Mouse (Mus musculus): ENCODE measurements around the gene Nobox. TPM values are rescaled to one million over a fixed set of nuclear protein-coding genes. Genes with fewer than 3 reads are reported as not detected.
A peak's percentile ranks its signal among the peaks of the same experiment; 100 is the strongest.

The Nobox gene
- polyA plus RNA-seq (2012; rRNA removed): 0.16 and 0.17 TPM in 2 replicates

DNA sequence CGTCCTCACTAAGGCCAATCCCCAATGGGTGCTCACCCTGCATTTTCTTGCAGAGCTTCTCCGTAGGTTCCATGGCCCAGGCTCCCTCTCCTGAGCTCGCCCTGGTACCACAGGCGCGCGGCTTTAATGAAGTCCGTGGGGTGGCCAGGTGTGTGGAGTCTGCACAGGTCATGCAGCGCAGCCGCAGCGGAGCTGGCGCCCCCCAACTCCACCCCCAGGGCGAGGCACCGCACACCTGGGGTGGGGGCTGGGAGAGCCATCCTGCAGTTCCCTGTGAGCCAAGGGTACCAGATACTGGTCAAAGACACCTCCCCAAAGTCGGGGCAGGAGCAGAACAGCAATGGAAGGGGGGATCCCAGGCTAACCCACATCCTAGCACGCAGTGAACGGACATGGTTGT, at the start of gene Nobox:
TSS of gene Nobox (minus strand) at position 101 of the 400 bp plus-strand sequence.
- peak within 1 kb of the TSS; percentile 25 for H3K4me3 ChIP-seq (ENCODE audit: control insufficient read depth, low read depth, low read length)
- no peaks in the 10 kb centered on the region for H3K36me3 ChIP-seq (ENCODE audit: control insufficient read depth, insufficient read depth, low read length)
- no peak within 1 kb of the TSS for H3K27ac ChIP-seq (ENCODE audit: control insufficient read depth, insufficient read depth, low read depth, low read length)
- no peak for TF ChIP-seq CTCF (IDR thresholded peaks at IDR 0.05; ENCODE audit: control insufficient read depth, insufficient read depth, insufficient replicate concordance, low read depth, low read length)
- TF ChIP-seq POLR2A (IDR thresholded peaks at IDR 0.05; ENCODE audit: control insufficient read depth, low read depth, low read length): no peak
- peaks cover 8% of the 10 kb centered on the region for H3K4me1 ChIP-seq (ENCODE audit: control insufficient read depth, insufficient read depth, low read length)
- H3K27me3 ChIP-seq (ENCODE audit: control insufficient read depth, insufficient read depth, low read length): no peaks in the 10 kb centered on the region

- no peaks in the 10 kb centered on the region for H3K36me3 ChIP-seq (ENCODE audit: control insufficient read depth, insufficient read depth, low read length)
These were observed 45.3 kb upstream of the Nobox start for GRCm38 (mm10) chr6:43354562-43355241.

DNA sequence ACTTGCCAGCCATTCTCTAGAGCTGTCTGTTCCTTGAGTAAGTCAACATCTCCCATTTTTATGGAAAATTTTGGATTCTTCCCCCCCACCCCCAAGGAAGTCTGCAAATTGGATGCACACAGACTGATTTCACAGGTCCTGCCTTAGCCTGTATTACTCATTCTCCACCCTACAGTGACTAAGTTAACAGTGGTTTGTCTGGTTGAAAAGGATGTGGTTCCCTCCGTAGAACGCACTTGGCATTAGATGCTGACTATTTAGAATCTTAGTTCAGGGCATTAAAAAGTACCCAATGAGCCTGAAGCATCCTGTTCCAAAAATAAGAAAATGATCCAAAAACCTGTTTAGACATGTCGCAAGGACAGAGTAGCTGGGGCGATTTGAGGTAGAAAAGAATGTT, 44.1 kb upstream of the Nobox start:
- H3K4me1 ChIP-seq (ENCODE audit: control insufficient read depth, insufficient read depth, low read length): no peaks in the 10 kb centered on the region
- TF ChIP-seq POLR2A (IDR thresholded peaks at IDR 0.05; ENCODE audit: control insufficient read depth, low read depth, low read length) (no peak), CTCF (IDR thresholded peaks at IDR 0.05; ENCODE audit: control insufficient read depth, insufficient read depth, insufficient replicate concordance, low read depth, low read length) (no peak)
- no peaks in the 10 kb centered on the region for H3K36me3 ChIP-seq (ENCODE audit: control insufficient read depth, insufficient read depth, low read length)
- no peak overlapping the region for H3K27ac ChIP-seq (ENCODE audit: control insufficient read depth, insufficient read depth, low read depth, low read length)
- H3K4me3 ChIP-seq (ENCODE audit: control insufficient read depth, low read depth, low read length): no peak overlapping the region
- no peaks in the 10 kb centered on the region for H3K27me3 ChIP-seq (ENCODE audit: control insufficient read depth, insufficient read depth, low read length)

More at GRCm38 (mm10) chr6:43354562-43355241, 45.3 kb upstream of the Nobox start:
- Histone ChIP-seq H3K27ac (ENCODE audit: control insufficient read depth, insufficient read depth, low read depth, low read length) (no peak overlapping the region), H3K4me1 (ENCODE audit: control insufficient read depth, insufficient read depth, low read length) (no peaks in the 10 kb centered on the region), H3K4me3 (ENCODE audit: control insufficient read depth, low read depth, low read length) (no peak overlapping the region), H3K27me3 (ENCODE audit: control insufficient read depth, insufficient read depth, low read length) (no peaks in the 10 kb centered on the region)
- no peak for TF ChIP-seq CTCF (IDR thresholded peaks at IDR 0.05; ENCODE audit: control insufficient read depth, insufficient read depth, insufficient replicate concordance, low read depth, low read length)
- TF ChIP-seq POLR2A (IDR thresholded peaks at IDR 0.05; ENCODE audit: control insufficient read depth, low read depth, low read length): no peak

DNA sequence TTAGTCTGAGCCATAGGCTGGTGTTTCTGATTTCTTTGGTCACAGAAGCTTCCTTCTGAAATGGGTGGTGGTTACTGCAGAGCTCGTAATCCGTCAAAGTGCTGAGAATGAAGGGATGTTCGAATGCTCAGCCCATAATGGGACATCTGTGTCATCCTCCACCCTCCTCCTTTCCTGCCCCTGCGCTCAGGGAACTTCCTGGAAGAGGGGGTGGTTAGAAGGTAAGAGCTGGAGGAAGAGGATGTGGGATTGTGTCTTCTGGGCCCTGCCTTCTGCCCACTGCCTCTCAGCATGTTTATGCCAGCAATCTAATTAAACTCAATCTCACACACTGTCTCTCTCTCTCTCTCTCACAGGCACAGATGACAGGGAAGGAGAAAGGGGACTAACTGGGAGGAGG, 39.7 kb upstream of the Nobox start:
- Histone ChIP-seq H3K27me3 (ENCODE audit: control insufficient read depth, insufficient read depth, low read length) (no peaks in the 10 kb centered on the region), H3K27ac (ENCODE audit: control insufficient read depth, insufficient read depth, low read depth, low read length) (no peak overlapping the region), H3K4me3 (ENCODE audit: control insufficient read depth, low read depth, low read length) (no peak overlapping the region), H3K36me3 (ENCODE audit: control insufficient read depth, insufficient read depth, low read length) (no peaks in the 10 kb centered on the region), H3K4me1 (ENCODE audit: control insufficient read depth, insufficient read depth, low read length) (no peaks in the 10 kb centered on the region)
- no peak for TF ChIP-seq POLR2A (IDR thresholded peaks at IDR 0.05; ENCODE audit: control insufficient read depth, low read depth, low read length)
- TF ChIP-seq CTCF (IDR thresholded peaks at IDR 0.05; ENCODE audit: control insufficient read depth, insufficient read depth, insufficient replicate concordance, low read depth, low read length): no peak

DNA sequence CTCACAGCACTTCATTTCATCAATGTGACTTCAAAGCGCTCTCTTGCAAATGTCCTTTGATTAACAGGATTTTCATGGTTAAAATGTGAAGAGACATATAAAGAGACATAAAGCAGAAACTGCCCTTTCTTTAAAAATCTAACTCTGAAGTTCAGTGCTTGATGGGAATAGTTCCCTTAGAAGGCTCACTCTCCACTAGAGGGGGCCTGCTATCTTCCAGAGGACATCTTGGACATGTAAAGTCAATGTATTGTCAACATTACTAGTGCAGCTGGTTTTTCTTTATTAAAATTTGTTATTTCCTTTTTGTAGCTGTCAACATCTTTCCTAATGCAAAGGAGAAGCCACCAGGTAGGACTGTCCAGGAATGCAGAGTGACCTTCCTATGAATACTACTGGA, 38.3 kb upstream of the Nobox start:
- Histone ChIP-seq H3K4me1 (ENCODE audit: control insufficient read depth, insufficient read depth, low read length) (no peaks in the 10 kb centered on the region), H3K36me3 (ENCODE audit: control insufficient read depth, insufficient read depth, low read length) (no peaks in the 10 kb centered on the region), H3K4me3 (ENCODE audit: control insufficient read depth, low read depth, low read length) (no peak overlapping the region), H3K27me3 (ENCODE audit: control insufficient read depth, insufficient read depth, low read length) (no peaks in the 10 kb centered on the region), H3K27ac (ENCODE audit: control insufficient read depth, insufficient read depth, low read depth, low read length) (no peak overlapping the region)
- TF ChIP-seq CTCF (IDR thresholded peaks at IDR 0.05; ENCODE audit: control insufficient read depth, insufficient read depth, insufficient replicate concordance, low read depth, low read length): no peak
- no peak for TF ChIP-seq POLR2A (IDR thresholded peaks at IDR 0.05; ENCODE audit: control insufficient read depth, low read depth, low read length)

DNA sequence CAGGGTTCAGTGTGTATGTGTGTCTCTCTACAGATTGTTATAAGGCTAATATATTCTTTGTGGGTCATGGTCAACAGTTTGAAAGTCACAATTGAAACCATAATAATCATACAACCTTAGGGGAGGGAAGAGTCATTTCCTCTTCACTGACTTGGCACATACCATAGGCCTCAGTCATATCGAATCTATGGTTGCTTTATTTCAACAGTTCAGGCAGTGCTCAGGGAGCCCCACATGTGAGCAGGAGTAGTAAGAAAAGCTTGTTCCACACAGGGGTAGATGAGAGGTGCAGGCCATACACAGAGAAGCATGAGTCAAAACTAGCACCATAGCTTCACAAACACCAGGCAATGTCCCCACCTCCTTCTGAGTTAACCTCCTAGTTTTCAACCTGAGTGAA, 33.7 kb upstream of the Nobox start:
- H3K27ac ChIP-seq (ENCODE audit: control insufficient read depth, insufficient read depth, low read depth, low read length): no peak overlapping the region
- no peaks in the 10 kb centered on the region for H3K27me3 ChIP-seq (ENCODE audit: control insufficient read depth, insufficient read depth, low read length)
- no peak overlapping the region for H3K4me3 ChIP-seq (ENCODE audit: control insufficient read depth, low read depth, low read length)
- TF ChIP-seq POLR2A (IDR thresholded peaks at IDR 0.05; ENCODE audit: control insufficient read depth, low read depth, low read length) (no peak), CTCF (IDR thresholded peaks at IDR 0.05; ENCODE audit: control insufficient read depth, insufficient read depth, insufficient replicate concordance, low read depth, low read length) (no peak)
- H3K4me1 ChIP-seq (ENCODE audit: control insufficient read depth, insufficient read depth, low read length): no peaks in the 10 kb centered on the region
- H3K36me3 ChIP-seq (ENCODE audit: control insufficient read depth, insufficient read depth, low read length): no peaks in the 10 kb centered on the region

DNA sequence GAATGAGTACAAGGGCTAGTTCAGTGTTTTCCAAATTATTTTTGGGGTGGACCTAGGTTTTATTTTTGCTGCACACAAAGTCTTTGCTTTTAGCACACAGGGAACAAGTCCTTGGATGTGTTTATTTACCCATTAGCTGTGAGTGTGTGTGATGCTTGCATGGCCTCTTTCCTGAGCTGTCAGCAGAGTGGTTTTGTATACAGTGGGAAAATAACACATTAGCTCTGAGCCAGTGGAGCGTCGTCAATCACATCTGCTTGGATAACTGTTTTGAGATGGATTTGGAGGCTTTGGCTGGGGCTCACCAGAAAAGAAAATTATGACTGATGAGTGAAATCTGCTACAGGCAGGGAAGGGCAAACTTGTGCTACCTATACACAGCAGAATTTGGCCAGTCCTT, 33.0 kb upstream of the Nobox start:
- H3K36me3 ChIP-seq (ENCODE audit: control insufficient read depth, insufficient read depth, low read length): no peaks in the 10 kb centered on the region
- H3K4me1 ChIP-seq (ENCODE audit: control insufficient read depth, insufficient read depth, low read length): no peaks in the 10 kb centered on the region
- no peak overlapping the region for H3K27ac ChIP-seq (ENCODE audit: control insufficient read depth, insufficient read depth, low read depth, low read length)
- H3K27me3 ChIP-seq (ENCODE audit: control insufficient read depth, insufficient read depth, low read length): no peaks in the 10 kb centered on the region
- no peak overlapping the region for H3K4me3 ChIP-seq (ENCODE audit: control insufficient read depth, low read depth, low read length)
- TF ChIP-seq POLR2A (IDR thresholded peaks at IDR 0.05; ENCODE audit: control insufficient read depth, low read depth, low read length) (no peak), CTCF (IDR thresholded peaks at IDR 0.05; ENCODE audit: control insufficient read depth, insufficient read depth, insufficient replicate concordance, low read depth, low read length) (no peak)
